Mouse (Mus musculus) ES-Bruce4 (cell line): Measurements from ENCODE around the gene Ppm1b.

ENCODE experiments used
- CTCF ChIP-seq: IDR thresholded peaks from one replicate; pipeline ENCODE4 v1.8.1; 2011; ENCODE audit warnings: low read depth, low read length
- POLR2A ChIP-seq: IDR thresholded peaks from one replicate; pipeline ENCODE4 v1.8.1; 2011; ENCODE audit warnings: low read length; ENCODE audit not compliant: insufficient read depth

DNA sequence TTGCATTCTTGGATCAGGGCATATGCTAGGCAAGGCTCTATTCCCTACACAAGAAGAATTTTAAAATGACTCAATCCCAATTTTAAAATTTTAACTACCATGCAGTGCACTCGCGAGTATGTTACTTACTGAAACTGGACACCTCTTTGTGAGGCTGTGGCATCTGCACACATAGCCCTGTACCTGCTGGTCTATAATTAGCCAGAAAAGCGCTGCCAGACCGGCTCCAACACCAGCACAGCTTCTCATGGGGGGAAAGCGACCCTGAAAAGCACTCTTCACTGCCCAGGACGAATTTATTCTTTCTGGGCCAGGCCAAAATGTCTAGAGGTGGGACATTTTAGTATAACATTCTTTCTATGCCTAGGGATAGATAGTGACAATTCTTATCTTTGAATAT is 114.1 kb downstream of the Ppm1b start:
- no peak for TF ChIP-seq CTCF
- TF ChIP-seq POLR2A = no peak
